Mouse (Mus musculus) heart, adult 9 months (tissue): ENCODE measurements at regions not wholly inside any gene's neighbourhood (a gene's known extent, or its start where the extent isn't known, plus 50 kb on each side); places are given as distances from the start of the nearest gene placed in this dataset.

Experiments
- DNase-seq, 2 experiments: peaks; one replicate each; pipeline ENCODE4 v3.0.0; 2022; ENCODE audit warnings: low spot score in 2 of 2

DNA sequence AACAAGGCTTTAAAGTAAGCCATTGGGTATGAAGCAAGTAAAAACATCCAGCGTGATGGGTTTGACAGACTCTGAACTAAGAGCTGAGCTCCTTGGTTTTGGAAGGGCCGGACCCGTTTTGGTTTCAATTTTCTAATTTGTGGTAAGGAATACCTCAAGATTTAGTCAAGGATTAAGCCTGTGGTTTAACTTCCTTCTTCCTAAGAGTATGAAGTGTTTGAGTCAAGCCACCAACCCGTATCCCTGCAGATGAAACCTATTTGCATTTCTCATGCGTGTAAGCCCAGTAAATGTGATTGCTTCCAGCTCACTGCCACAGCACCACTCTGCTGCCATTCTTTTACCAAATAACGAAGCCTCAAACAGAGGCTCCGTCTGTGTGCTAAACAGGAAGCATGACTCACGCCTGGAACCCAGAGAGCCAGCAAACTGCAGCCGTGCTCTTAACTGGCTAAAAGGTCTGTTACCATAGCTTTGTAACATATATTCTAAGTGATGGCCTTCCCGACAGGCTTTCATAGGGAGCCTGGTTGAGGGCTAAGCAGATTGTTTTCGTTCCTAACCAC is 149.7 kb downstream of the Etv1 start:
- peak; percentile 40 to 54 for DNase-seq

DNA sequence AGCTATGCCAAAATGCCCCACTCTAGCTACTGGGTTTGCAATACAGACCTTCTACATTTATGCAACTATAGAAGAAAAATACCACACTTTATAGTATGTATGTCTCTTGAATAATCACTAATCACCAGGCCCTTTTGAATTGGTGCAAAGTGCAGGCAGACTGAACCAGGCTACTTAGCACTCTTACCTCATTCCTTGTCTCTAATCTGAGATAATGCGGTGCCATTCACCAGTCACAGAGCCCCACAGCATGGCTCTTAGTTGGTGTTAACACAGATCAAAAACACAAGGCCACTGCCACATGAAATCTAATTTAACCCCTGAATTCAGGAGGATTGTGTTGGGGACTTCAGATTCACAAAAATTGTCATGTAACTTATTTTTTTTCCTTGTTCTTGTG is 150.5 kb downstream of the Etv1 start:
- no peak for DNase-seq

DNA sequence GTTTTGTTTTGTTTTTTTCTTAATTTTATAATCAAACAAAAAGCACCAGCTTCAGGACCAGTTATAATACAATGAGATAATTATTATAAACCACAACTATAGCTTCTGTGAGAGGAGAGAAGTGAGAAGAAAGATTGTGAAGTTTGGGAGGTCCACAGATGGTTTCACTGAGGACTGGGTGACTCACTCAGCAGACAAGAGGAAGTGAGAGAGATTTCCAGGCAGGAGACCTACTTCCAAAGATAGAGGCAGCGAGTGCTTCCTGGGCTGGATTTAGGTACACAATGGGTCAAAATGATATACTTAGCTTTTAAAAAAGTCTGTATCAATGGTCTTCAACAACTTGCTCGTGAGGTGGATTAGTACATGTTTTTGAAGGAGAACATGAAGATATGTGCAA is 152.6 kb downstream of the Etv1 start:
- DNase-seq, result peak in 1 of 2 experiments; percentile 20

DNA sequence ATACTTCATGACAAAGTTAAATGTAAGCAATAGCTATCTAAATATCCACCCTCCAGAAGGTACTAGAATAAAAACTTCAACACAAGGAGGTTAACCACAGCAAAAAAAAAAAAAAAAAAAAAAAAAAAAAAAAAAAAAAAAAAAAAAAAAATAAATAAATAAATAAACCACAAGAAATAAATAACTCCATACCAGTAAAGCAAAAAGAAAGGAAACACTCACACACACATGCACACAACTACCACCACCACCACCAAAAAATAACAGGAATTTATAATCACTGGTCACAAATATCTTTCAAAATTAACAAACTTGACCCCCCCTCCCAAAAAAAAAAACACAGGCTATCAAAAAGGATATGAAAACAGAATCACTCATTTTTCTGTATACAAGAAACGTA is 180.4 kb downstream of the Etv1 start:
- DNase-seq, result no peak

DNA sequence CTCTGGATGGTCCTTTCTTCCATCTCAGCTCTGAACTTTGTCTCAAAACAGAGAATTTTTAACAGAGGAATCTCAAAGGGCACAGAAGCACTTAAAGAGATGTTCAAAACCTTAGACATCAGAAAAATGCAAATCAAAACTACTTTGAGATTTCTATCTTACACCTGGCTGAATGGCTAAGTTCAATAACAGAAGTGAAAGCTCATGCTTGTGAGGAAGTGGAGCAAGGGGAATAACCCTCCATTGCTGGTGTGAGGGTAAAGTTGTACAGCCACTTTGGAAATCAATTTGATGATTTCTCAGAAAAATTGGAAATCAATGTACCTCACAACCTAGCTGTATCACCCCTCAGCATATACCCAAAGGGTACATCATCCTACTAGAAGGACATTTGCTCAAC is 183.1 kb downstream of the Etv1 start:
- no peak for DNase-seq

DNA sequence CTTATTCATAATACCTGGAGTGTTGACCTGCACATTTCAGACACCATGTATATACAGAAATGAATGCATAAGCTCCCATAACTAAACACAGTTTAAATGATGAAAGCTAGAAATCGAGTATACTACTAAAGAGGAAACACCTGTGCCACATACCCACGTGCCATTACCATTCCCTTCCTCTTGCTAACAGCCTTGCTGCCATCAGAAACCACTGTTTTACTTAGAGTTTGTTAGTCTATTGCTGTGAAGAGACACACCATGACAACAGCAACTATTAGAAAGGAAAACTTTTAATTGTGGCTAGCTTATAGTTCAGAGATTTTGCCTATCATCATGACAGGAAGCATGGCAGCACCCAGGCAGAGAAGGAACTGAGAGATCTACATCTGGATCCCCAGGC is 191.2 kb downstream of the Etv1 start:
- DNase-seq, result no peak

DNA sequence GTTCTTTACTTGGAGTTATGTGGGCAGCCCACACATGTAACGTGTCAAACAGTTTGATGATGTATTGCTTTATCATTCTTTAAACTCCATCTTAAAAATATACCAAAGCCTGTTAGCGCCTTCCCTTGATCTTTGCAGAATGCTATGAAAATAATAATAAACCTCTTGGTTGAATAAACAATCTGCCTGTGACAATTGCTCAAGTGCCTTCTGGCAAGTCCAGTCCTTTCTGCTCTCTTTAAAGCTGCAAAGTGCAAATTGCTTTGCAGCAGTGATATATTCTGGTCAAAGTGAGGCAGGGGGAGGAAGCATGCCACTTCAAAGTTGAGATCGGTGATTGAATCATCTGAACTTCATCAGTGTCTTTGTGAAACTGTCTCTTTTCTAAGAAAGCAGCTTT is 193.0 kb downstream of the Etv1 start:
- DNase-seq, result no peak

DNA sequence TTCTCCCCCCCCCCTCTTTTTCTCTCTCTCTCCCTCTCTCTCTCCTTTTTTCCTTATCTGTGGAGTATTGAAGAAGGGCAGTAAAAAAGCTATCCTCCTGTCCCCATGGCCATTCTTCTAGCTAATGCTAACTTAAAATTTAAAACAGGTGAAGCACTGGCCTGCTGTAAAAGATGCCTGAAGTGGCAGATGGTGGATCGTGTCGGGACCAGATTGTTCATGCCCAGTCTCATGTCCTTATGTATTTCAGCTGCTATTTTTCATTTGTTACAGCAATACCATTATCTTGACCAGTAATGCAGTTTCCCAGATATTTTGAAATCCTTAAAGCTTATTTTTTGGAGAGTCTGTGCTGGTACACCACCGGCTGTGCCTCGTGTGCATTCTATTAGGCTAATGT is 196.3 kb downstream of the Etv1 start:
- no peak for DNase-seq

DNA sequence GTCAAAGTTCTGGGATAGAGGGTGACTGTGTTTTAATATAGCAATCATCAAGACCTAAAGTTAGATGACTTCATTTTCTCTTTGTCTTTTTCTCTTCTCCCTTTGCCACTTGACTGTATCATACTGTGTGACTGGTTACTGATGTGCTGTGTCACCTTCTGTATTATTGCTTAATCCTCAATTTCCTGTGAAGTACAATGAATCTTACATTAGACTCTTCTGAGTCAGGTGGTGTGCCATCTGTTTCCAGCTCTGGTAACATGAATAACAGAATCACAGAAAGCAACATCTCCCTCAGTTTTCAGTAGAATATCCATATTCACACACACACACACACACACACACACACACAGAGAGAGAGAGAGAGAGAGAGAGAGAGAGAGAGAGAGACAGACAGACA is 203.2 kb downstream of the Etv1 start:
- DNase-seq, result no peak

DNA sequence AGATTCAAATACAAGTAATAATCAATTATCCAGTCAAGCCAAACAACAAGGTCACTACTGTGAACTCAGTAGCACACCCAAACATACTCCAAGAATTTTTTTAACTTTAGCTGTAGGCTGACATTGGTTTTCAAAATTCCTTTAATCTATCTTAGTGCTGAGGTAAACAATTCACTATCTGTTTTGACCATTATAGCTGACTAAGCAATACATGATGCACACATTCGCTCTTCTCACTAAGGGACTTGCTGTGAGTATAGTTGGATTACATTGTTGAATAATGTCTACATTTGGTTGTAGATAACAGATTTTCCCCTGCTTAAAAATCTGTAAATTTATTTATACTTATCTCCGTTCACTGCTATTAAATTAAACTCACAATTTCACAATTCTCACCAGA is 206.7 kb downstream of the Etv1 start:
- DNase-seq, result no peak

DNA sequence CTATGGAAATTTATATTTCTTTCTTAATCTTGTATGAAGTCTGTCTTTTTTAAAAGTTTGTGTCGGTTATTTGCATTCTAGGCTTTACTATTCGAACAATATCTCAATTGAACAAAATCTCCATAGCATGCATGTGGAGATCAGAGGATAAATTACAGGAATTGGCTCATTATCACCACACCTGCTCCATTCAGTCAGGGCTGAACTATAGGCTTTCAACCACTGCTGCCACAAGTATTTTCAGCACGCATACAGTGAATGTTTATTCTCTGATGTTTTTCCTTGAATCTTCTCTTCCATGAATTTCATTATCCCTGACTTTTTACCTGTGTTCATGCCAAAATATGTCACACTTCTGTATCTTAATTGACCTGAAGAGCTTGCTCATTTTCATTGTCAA is 207.2 kb downstream of the Etv1 start:
- DNase-seq, result no peak

DNA sequence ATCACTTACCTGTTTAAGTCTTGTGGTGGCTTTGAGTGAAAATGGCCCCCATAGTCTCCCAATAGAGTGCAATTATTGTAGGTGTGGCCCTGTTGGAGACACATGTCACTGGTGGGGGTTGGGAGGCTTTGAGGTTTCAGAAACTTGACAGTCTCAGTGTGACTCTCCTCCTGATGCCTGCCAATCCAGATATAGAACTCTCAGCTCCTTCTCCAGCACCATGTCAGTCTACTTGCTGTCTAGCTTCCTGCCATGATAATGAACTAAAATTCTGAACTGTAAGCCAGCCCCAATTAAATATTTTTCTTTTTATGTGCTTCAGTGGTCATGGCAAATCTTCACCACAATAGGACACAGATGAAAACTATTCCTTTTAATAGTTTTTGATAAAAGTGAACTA is 208.1 kb downstream of the Etv1 start:
- DNase-seq, result no peak

DNA sequence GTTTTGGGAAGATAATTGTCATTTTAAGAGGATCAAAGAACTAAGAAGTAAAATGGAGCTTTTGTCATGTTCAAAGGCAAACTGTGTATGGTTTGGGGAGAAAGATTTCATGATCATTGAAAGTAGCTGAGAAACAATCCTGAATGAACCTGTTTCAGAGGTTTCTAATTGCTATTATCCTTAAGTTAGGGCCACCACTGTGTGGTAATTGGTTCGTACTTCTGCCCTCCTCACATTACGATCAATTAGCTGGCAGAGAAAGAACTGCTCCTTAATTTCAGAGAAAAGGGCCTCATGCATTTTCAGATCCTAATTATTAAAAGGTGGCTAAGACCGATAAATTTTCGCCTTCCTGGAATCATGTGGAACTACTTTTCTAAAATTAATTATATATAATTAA is 208.6 kb downstream of the Etv1 start:
- no peak for DNase-seq

DNA sequence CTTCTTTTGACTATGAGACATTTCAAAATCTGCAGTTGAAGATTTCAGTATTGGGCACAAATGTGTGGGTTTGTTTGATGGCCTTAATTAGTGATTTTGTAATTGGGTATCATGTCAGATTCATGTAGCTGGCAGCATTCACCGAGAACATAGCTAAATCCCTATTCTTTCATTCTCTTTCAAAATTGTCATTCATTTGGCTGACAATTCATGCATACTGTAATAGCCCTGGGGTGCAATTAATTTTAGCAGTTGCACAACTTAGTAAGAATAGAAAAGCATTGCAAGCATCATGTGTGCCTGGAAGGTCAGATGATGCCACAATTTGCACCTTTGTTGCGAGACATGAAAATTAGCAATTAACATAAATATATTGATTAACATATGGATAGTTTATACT is 248.0 kb downstream of the Etv1 start:
- no peak for DNase-seq

DNA sequence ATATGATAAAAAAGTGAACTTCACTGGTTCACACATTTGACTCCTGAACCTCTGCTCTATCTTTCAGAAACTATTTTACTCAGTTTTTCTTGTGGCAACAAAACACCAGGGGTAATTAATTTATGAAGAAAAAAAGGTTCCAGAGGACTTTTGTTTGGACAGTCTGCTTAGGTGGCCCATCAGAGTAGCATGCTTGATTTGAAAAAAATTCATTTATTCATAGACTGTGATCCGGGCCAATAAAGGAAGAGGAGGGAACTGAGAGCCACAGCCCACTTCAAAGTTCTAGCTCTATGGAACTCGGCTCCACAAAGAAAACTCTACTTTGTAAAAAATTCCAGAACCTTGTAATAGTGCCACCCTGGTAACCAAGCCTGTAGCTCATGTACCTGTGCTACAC is 248.8 kb downstream of the Etv1 start:
- DNase-seq, result no peak

DNA sequence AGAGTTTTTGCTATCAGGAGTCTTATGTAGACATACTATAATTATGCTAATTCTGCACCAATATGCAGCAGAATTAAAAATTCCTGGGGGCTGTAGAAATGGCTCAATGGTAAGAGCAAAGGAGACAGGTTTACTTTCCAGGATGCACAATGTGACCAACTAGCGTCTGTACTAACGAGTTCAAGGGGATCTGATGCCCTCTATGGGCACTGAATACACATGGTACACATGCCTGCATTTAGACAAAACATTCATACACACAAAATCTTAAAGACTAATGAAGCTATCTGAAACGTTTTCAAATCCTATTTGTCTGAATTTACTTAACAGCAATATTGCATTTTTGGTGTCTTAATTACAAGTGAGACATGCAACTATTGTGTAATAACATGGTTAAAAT is 254.8 kb downstream of the Etv1 start:
- no peak for DNase-seq

DNA sequence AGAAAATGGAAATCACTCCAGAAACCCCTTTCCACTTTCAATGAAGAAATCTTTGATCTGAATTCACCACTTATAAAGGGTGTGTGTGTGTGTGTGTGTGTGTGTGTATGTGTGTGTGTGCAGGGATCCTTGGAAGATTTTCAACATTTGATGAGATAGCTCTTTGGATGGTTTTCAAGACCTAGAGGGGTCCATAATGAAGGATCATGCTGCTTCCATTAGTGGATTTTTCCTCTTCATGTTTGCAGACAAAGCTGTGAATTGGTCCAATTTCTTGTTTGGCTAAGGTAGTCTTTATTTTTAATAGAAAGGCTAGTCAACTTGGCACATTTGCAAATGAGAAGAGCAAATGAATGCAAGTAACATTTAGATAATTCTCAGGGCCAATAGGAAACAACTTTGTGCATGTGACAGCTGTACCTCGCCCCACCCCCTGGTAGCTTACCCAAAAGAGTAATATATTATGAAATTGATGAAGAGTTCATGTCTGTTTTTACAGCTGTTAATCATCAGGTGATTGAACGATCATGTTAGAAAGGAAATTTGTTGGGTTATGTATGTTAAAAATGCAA is 257.4 kb downstream of the Etv1 start:
- DNase-seq, result no peak

DNA sequence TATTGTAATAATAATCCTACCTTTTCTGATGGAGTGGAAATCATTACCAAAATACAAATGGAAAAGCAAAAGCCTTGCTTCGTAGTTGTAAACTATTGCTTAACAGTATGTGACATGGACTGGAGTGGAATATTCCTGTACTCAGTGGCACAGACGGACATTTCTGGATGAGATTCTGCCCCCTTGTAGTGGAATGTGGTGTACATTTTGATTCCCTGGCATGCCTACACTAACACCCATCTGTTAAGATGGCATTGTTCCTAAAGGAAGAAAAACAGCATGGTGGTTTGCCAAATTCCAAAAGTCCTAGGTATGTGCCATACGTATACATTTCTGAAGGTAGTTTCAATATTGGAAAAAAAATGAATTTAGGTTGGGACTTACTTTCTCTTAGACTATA is 258.9 kb downstream of the Etv1 start:
- DNase-seq, result no peak

DNA sequence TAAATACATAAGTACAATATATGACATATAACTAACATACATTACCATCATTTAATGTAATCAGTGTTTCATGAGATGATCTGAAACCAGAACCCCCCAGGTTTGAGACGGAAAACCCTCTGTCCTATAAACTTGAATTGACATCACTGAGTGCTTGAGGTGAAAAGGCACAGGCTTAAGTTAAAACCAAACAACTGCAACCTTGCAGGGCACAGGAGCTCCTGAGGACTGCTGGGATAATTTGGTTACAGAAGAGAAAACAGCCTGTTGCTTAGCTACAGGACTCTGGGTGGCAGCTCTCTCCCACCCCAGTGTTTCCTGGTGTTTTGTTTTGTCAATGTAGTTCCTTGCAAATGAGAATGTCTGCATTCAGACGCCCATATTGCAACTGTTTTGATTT is 259.5 kb downstream of the Etv1 start:
- DNase-seq, result no peak

DNA sequence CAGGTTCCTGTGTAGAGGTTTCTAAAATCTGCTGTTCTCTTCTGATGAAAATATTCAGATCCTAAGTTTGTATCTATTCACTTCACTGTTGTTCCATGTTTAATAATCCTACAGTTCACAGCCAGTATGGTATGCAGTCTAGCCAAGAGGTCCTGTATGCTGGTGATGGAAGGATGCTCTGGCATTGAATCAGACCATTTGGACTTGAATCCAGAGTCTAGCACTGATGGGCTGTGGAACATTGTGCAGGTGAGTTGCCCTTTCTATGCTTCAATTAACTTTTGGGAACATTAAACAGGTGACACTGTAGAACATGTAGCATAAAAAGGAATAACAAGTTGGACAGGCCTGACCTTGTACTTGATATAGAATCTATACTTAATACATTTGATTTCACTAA is 267.9 kb downstream of the Etv1 start:
- no peak for DNase-seq

DNA sequence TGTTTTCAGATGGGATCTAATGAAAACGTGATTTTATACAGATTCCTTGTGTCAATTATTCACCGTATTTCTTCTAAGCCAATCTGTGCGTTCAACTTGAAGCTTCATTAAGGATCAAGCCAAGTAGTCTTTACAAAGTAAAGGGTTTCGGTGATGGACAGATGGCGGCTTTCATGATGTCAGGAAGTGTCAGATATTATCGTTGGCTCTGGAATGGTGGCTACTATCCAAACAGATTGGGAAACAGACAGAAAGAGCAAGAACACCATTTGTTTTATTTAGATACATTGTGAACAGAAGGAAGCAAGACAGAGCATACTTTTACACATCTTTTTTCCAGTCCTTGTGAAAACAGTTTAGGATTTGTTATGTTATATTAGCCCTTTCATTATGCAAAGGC is 269.3 kb downstream of the Etv1 start:
- no peak for DNase-seq

DNA sequence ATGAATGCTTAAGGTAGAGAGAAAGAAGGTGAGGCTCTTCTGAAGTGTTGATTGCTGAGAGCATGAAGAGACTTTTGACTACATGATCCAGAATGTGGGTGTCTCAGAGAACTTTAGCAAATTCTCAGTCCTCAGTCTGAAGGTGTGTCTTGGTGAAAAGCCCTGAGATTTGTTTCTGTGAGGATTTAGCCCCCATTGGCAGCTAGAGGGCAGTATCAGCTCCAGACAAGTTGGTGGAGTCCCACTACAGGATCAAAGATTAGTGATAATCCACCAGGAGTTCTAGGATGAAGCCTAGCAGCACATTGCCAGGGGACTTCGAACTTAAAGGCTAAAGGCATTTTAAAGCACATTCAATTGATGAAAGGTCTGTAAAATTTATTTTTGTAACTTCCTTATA is 269.8 kb downstream of the Etv1 start:
- no peak for DNase-seq

DNA sequence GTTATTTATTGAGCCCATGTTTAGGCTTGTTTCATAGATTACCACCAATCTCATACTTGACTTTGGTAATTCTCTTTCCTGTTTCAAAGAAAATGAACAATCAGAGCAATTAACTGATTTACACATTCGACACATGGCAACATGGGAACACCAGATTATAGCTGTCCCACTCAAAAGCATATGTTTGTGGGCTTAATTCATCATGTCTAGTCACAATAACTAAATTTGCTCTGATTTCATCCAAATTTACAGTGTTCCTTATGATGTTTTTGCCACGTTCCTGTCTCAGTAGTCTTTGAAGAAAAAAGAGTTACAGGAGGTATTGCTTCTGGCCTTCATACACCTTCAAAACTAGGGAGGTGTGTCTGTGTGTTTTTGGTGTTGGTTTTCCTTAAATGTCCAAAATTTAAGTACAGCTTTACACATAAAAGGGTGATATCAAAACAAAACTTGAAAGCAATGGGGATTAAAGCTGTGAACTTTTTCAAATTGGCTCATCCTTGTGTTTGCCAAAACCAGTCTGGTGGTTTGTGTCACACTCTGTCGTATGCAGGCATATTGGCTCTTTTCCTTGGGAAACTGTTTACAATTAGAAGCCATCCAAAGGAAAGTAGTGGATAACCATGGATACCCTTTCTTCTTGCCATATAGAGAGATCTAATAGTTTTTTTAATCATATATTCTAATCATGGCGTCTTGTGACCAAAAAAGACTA is 291.3 kb downstream of the Etv1 start:
- no peak for DNase-seq
